ENCODE assay signal across 17 mouse cellular contexts in genomic region chr2:4293726-4294125, GRCm38 (mm10).
"Had no signal": no experiment of that assay in that cellular context is flagged by ENCODE, and none has a peak within 500 bp of the region (broad histone marks: within the 10 kb centered on the region; RNA-seq: fewer than 3 reads in every experiment).

No protein-coding gene starts in this region.

- H3K27me3 ChIP-seq: midbrain, embryonic 12.5 days; neural tube, embryonic 13.5 days; neural tube, embryonic 15.5 days; stomach, embryonic 15.5 days had no signal

- DNase-seq: lung, adult 18-20 months; lung, embryonic 14.5 days; lung, postnatal 10 days; lung, postnatal 4 days; midbrain, embryonic 14.5 days; right cerebral cortex, postnatal 14 days; thymus, adult 2 months; thymus, postnatal 25 days; thymus, postnatal 4 days had no signal

- ATAC-seq: midbrain, embryonic 16.5 days had no signal

- H3K9ac ChIP-seq: lung, embryonic 14.5 days; midbrain, embryonic 12.5 days; neural tube, embryonic 13.5 days; neural tube, embryonic 15.5 days; stomach, embryonic 15.5 days had no signal

- H3K9me3 ChIP-seq: midbrain, embryonic 10.5 days; midbrain, embryonic 12.5 days; neural tube, embryonic 13.5 days; neural tube, embryonic 15.5 days; stomach, embryonic 15.5 days had no signal

- H3K4me2 ChIP-seq: lung, embryonic 14.5 days; midbrain, embryonic 12.5 days; neural tube, embryonic 13.5 days; neural tube, embryonic 15.5 days; stomach, embryonic 15.5 days had no signal

- H3K36me3 ChIP-seq: midbrain, embryonic 10.5 days; midbrain, embryonic 12.5 days; neural tube, embryonic 13.5 days; neural tube, embryonic 15.5 days; stomach, embryonic 15.5 days had no signal

- H3K27ac ChIP-seq: midbrain, embryonic 10.5 days; midbrain, embryonic 12.5 days; neural tube, embryonic 13.5 days; neural tube, embryonic 15.5 days; stomach, embryonic 15.5 days; stomach, postnatal 0 days had no signal

- H3K4me3 ChIP-seq: midbrain, embryonic 10.5 days; midbrain, embryonic 12.5 days; myocyte; neural tube, embryonic 13.5 days; neural tube, embryonic 15.5 days; stomach, embryonic 15.5 days had no signal
